Mouse (Mus musculus) yolk sac, embryonic 10.5 days (tissue): Measurements from ENCODE around the gene Gm20388.

Experiments
- DNase-seq: peaks from one replicate; pipeline ENCODE4 v3.0.0-alpha.2; 2017; ENCODE audit warnings: low spot score

The Gm20388 gene

DNA sequence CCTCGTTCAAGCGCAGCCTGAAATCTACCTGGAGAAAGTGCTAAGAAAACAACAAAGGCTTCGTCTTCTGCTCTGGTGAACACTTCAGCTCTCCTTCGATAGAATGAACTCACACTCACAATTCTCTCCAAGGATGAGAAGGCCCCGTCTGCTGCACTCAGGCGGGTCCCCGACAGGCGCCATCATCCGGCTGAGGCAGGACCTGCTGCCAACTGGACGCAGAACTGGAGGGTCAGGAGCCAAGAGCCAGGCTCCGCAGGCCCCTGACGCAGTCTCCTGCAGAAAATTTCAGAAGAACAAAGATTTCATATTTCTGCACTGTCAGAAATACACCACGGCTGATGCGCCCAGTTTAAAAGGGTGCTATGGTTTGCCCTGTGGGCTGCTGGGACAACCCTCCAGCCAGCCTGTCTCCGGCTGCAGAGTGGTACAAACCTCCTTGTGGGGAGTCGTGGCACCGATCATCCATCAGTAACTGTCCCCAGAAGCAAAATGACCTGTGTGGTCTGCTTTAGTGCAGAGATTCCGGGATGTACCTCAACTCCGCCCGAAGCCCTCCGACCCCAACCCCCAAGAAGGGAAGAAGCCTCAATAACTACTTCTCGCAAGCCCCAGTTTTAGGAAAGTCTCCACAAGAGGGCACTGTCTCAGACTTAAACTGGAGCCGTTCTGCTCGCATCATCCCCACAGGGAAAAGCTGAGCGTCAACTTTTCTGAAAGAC, 3732.8 kb downstream of the Gm20388 start:
- peak; percentile 61 for DNase-seq

DNA sequence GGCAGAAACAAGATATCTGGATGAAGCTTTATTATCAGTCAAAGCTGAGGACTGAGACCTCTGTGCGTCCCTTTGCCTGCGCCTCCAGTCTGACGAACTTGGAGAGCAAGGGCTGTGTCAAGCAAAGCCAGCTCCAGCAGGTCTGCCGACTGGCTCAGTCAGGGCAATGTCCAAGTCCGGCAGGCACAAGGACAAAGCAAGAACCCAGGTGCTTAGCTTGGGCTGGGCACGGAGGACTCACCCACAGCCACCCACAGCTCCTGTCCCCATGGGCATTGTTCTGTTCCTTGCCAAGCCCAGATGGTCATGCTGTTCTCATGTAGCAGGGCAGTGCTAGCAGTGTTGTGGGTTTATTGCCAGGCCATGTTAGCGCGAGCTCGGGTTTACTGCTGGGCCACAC, 3734.6 kb downstream of the Gm20388 start:
- DNase-seq: peak; percentile 47

DNA sequence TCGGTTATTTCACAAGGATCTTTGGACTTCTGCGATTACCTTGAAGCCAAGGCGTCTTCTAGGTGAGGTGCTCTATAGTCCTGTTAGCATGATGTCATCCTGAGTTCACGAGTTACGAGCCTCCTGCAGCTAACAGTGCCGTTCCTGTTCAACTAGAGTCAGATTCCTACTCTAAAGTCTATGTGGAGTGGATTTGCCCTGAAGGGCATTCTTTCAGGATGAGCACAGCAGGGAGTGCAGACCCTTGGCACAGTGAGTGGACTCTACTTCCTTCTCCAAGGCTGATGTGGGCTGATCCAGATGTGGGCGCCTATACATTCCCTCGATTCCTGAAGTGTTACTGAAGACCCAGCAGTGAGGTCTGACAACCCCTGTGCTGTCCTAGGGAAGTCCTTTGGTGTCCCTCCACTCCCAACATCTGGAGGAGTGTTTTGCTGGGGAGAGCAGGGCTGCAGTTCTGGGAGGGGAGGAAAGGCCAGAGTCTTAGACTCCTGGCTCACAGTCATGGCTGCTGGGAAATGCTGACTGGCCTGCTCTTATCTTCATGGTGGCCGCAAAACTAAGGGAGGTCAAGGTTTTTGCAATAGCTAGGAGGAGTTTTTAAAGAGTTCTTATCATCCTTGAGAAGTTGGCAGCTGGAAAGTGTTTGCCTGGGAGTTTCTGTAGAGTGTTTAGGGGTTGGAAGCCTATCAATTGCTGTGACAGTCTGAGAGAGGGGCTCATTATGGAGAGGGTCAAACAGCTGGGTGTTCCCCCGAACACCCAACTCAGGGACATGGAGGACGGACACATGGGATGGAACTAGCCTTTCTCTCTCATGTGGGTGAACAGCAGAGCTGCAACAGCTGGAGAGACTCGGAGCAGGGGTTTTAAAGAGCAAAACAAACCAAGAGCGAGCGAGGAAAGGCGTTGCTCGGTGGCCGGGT, 3737.9 kb downstream of the Gm20388 start:
- peak; percentile 68 for DNase-seq

DNA sequence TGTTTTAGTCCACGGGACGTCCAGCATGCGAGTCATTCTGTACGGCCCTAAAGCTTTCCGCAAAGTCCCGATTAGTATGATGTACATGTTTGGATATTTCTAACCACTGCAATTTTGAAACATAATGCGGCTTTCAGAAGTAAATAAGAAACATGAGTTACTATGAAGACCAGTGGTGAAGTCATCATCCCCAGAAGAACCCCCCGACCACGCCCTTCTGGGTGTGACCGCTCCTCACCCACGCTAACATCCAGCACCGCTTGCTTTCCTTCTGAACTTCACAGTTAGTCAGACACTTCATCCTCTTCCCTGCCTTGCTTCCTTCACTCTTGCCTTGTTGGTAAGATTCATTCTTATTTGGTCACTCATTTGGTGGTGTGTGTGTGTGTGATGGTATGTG, 3738.8 kb downstream of the Gm20388 start:
- no peak for DNase-seq

DNA sequence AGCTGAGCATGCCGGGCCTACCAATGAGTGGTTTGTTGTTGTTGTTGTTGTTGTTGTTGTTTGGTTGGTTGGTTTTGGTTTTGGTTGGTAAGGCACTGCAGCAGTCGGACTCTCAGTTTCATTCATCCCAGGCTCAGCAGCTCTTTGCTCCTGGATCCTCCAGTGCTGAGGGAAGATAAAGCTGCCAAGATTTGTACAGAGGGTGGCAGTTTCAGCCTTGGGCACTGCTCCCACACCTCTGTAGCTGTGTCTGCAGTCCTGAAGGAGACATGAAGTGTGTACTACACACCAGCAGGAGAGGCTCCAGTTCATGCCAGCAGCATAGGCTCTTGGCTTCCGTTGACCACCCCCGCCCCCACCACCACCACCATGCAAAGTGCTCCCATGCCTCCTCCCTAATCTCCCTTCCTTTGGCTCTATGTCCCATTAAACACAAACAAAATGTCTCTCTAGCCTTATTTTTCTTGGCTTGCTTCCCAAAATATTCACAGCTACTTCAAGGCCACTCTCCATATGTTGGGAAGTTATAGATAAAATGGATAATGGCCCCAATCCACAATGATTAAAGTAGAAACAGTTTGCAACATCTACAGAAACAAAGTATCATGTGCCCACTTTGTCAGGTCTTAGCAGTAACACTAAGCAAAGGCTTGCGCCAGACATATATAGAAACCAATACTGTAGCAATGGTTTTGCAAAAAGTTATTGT, 3740.9 kb downstream of the Gm20388 start:
- no peak for DNase-seq

DNA sequence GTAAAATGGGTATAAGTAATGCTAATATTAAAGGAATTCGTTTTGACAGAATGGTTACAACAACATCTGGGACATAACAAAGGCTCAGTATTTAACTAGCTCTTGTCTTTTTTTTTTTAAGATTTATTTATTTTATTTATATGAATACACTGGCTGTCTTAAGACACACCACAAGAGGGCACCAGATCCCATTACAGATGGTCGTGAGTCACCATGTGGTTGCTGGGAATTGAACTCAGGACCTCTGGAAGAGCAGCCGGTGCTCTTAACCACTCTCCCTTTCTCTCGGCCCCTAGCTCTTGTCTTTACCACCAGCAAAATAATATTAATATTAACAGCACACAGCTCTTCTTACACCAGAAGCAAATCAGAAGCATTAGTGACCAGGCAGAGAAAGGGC, 3742.0 kb downstream of the Gm20388 start:
- DNase-seq: no peak

DNA sequence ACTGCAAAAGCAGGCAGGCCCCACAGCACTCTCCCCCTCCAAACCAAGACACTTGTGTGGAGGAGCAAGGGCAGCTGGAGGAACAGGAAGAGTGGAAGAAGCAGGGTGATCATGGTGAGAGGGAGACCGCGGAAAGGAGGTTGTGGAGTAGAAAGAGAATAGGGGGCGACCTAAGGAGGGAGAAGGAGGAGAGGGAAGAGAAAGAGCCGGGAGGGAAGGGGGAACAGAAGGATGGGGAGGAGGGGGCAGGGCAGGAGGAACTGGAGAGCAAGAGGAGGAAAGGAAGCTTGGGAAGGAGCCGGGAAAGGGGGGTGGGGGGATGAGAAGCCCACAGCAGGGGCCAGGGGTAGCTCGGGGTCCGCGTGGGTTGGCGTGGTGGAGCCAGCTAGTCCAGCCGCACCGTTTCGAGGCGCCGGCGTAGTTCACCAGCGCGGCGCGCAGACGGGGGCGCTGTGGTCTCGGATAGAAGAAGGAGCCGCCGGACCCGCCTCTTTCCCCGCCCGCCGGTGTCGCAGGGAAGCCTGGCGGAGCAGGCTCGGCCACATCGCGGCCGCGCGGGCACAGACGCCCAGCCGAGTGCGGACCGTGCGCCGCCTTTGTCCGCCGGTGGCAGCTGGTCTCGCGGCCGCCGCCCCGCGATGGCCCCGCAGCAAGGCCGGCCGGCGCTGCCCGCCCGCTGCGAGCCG, 3742.8 kb downstream of the Gm20388 start, which contains the start of gene Rhou:
Gene Rhou (plus strand): TSS at position 622 of the 686 bp plus-strand sequence.
- DNase-seq: peak; percentile 90

DNA sequence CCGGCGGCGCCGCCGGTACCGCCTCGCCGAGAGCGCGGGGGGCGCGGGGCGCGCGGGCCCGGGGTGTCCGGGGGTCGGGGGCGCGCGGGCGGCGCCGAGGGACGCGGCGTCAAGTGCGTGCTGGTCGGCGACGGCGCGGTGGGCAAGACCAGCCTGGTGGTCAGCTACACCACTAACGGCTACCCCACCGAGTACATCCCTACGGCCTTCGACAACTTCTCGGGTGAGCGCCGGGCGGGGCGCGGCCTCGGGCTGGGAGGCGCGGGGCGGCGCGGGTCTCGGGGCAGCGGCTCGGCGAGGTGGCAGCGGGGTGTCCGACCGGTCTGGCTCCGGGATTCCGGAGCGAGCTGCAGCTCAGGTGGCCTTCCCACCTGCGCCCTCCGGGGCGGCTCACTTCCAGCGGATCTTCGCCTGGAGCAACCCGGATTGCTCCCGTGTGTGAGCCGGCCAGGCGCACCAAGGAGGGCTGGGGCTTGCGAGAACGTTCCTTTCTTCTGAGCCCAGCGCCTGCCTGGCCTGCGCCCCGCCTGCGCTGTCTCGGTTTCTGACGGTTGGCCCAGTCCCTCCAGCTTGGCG, 3743.4 kb downstream of the Gm20388 start:
- peak; percentile 71 for DNase-seq

DNA sequence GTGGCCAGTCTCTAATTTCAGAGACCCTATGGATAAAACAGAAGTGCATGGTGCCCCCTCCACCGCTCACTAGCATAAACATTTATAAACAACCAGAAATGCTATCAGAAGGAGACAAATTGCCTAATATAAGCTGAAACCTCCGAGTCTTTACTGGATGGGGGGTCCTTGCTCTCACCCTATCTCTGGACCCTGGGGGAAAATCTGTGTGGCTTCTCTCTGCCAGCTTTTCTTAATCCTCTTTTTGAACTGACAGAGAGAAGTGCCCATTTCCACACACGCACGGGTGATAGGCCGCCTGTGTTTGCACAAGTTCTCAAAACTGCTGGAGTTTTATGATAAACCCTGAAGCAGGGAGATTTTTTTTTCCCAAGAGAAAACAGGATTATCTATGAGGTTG, 3744.1 kb downstream of the Gm20388 start:
- DNase-seq: peak; percentile 26

DNA sequence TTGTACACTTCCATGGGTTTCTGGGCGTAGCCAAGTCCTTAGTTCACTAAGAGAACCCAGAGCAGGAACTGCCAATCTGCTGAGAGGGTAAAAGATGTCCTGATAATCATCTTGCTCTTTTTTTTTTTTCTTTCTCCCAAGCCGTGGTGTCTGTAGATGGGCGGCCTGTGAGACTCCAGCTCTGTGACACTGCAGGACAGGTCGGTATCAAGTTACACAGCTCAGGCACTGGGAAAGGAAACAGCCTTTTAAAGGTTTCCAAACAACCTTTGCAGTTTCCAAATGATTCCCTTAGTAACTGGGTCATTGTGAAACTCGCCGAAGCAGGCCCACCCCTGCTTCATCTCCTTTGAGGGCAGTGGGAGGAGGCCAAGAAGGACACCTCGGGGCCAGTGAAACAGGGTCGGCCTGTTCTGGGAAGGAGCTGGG, 3744.7 kb downstream of the Gm20388 start:
- DNase-seq: peak; percentile 59

DNA sequence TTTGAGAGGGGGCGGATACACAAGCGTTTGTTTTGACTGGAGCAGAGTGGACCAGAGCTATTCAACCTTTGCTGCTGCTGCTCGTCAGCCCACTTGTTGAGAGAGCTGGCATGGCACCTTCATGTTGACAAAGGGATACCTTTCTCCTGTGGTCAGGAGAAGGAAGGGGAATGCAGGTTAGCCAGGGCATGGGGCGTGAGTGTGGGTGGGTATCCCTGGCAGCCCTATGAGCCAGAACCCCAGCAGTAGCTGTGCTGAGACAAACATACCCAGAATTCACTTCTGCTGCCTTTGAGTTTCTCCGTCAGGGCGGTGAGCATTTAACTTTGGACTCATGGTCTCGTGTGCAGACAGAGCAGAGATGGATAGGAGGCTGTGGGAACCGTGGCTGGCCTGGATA, 3747.2 kb downstream of the Gm20388 start:
- DNase-seq: no peak

DNA sequence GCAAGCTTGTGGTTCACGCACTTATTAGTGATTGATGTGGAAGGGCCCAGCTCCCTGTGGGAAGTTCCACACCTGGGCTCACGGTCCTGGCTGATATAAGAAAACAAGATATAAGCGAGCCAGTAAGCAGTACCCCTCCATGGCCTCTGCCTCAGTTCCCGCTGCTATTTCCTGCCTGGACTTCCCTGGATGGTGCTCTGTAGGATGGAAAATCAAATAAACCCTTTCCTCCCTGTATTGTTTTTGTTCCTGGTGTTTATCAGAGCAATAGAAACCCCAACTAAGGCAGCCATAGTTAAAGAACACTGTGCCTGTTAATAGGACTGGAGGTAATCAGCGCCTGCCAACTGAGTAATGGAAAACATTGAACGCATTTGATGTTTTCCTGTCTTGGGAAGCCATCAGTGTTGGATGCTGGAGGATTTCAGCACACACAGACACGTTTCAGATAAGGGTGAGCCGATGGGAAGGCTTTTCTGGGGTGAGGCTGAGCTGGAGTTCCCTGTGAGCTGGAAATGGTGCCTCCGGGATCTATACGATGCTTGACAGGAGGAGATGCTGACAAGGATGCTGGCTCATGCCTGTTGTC, 3748.9 kb downstream of the Gm20388 start:
- DNase-seq: no peak

DNA sequence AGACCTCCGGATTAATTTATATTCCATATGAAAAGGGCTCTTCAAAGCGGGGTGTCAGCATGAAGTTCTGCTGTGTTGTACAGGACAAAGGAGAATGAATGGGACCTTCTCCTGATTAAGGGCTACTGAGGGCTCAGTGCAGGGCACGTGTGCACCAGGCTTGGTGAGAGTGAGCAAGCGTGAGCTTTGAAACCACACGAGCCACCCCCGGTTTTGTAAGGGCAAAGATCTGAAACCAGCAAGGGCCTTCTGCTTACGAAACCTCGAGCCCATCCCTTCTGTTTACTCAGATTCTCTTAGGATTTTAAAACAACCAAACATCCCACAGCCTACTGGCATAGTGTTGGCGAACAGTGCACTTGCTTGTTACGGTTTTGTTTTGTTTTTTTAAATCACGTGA, 3750.9 kb downstream of the Gm20388 start:
- no peak for DNase-seq

DNA sequence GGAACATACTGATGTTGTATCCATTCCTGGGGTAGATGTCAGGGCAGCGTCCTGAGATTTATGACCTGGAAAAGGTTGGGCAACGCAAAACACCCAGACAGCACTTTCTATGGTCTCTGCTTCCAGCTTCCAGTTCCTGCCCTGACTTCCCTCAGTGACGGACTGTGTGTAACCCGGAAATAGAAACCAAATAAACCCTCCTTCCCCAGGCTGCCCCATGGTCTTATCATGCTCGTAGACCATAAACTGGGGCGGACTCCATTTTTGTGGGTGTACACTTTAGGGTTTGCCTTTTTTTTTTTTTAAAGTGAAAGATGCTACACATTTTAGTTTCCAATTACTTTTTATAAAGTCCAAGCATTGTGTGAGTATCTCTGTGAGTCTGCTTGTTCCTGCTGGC, 3754.9 kb downstream of the Gm20388 start:
- DNase-seq: no peak

DNA sequence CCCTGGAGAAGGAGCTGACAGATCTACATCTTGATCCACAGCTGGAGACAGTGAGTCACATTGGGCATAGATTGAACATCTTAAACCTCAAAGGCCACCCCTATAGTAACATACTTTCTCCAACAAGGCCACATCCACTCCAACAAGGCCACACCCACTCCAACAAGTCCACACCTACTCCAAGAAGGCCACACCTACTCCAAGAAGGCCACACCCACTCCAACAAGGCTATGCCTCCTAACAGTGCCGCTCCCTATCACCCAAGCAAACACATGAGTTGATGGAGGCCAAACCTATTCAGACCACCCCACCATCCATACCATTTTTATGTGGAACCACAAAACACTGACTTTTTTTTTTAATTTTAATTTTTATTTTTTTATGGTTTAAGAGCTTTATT, 3756.2 kb downstream of the Gm20388 start:
- DNase-seq: no peak

DNA sequence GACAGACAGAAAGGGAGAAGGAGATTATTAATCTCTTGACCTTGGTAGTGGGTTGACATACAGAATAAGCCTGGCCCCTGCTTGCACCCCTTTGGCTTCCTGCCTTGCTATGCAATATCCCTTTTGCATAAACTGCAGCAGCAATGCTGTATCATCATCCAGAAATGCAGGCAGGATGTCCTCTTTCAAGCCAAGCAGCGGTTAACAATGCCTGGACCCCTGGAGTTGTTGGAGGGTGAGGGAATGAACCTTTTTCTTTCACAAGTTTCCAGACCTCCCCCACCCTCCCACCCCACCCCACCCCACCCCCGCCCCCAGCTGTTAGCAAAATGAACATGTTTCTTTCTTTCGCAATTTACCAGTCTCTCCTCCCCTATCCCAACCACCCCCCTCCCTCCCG, 3758.0 kb downstream of the Gm20388 start:
- DNase-seq: no peak

DNA sequence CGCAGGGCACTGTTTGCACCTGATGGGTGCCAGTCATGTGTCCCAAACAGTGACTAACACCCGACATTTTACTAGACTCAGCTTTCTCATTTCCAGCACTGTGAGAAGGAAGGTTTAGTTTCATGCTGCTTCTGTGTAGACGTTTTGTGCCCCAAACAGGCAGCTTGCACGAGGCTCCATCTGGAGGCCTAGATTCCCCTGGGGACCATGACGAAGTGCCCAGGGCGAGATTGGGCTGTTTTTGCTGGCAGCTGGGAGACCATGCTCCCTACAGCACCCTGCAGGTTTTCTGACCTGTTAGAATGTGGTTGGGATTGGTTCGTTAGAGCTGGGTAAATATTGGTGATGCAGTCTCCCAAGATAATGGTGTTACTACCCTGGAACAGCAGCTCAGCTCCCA, 3760.1 kb downstream of the Gm20388 start:
- no peak for DNase-seq

DNA sequence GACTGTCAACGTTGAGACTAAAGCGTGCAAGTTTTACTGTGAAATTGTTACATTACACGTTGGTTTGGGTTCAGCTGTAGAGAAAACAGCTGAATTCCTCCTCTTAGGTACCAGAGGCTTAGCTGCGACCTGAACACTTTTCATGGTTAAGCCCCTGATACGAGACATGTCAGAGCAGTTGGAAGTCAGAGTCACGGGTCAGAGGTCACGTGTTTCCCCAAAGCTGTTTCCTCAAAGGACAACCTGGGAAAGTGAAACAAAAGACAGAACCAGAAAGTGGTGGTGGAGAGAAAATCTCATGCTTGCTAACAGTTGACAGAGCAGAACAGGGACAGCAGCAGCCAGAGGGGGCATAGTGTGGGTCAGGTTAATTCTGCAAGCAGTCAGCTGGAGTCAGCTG, 3760.8 kb downstream of the Gm20388 start:
- DNase-seq: no peak

DNA sequence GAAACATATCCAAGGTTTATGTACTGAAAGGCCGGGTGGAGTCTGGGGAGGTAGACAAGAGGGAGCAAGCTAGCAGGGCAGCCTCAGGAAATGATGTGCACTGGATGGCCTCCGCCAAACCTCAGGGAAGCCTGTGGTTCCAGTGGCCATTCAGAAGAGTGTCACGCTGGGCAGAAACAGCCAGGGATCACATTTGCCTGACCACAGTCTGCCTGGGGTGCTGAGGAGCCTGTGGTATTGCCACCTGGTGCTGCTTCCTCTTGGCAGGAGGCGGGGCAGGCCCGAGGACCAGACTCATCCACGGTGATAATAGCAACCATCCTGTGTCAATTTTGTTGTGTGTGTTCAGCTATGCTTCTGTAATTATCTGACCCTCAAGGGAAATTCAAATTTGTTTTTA, 3762.0 kb downstream of the Gm20388 start:
- DNase-seq: no peak

DNA sequence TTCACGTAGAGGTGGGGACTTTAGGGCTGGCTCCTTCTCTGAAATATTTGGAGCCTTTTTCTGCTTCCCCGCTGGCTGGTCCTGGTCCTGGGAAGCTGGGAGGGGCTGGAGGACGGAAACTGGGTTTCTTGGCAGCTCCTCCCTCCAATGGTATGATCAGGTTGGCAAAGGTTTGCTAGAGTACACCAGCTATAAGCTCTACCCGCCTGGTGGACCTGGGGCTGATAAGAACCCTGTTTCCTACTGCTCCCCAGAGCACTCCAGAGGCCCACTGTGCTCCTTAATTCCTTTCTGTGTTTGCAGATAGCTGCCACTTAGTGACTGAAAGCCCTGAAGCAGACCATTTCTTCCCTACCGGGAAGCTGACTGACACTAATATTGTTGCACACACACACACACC, 3765.0 kb downstream of the Gm20388 start:
- DNase-seq: no peak

DNA sequence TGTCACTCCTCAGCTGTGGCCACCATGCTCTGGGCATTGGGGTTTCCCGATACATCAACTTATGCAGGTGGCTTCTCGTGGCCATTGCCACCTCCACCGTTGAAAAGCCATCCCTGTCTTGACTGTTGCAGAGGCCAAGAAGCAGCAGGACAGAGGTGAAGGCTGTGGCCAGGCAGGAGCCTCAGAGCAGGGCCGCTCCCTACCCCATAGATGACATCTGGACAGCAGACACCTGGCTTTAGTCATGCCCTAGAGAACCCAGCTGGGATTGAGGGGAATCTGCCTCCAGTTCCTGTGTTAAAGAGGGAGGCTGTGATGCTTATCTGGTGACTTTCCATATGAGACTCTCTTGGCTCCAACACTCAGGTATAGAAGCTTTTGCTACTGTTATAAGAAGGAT, 3767.7 kb downstream of the Gm20388 start:
- DNase-seq: no peak
